Mouse (Mus musculus) T-helper 17 cell (primary cell): ENCODE measurements at regions not wholly inside any gene's neighbourhood (a gene's known extent, or its start where the extent isn't known, plus 50 kb on each side); places are given as distances from the start of the nearest gene placed in this dataset.
"Not testable (repeated sequence)": the region's sequence is repeated elsewhere in the genome, so short reads cannot be mapped to it uniquely, and the experiment has no call there.

Experiments
- in situ Hi-C, 2 experiments: fragments of 300-600 bp; cut with MboI, MseI; formaldehyde crosslinking; loops; 1 replicate in 1 of 2; 2 replicates in 1 of 2; pipeline ENCODE4 v1.15.1; 2025; ENCODE audit warnings: high pct_unique_total_duplicates in 2 of 2

- in situ Hi-C loops: not testable (repeated sequence)
These were observed 135.9 kb upstream of the Abcb5 start for GRCm38 (mm10) chr12:119102106-119102505.

- in situ Hi-C loops: no loop called here
These were observed 133.5 kb upstream of the Abcb5 start for GRCm38 (mm10) chr12:119099736-119100135.

- in situ Hi-C loops: no loop called here
These were observed 131.6 kb upstream of the Abcb5 start for GRCm38 (mm10) chr12:119097814-119098213.

- in situ Hi-C loops: no loop called here
These were observed 128.1 kb upstream of the Abcb5 start for GRCm38 (mm10) chr12:119094314-119094713.

GRCm38 (mm10) chr12:119093402-119093801 lies 127.2 kb upstream of the Abcb5 start:
- in situ Hi-C loops: no loop called here

- in situ Hi-C loops: no loop called here
These were observed 123.1 kb upstream of the Abcb5 start for GRCm38 (mm10) chr12:119089292-119089691.

- in situ Hi-C loops: no loop called here
These were observed 122.4 kb upstream of the Abcb5 start for GRCm38 (mm10) chr12:119088666-119089065.

- in situ Hi-C loops: loop anchor here in 1 of 2 experiments (5.0 kb wide), 1 partner anchor 98 kb away; no protein-coding TSS in a partner anchor
These were observed 118.6 kb upstream of the Abcb5 start for GRCm38 (mm10) chr12:119084814-119085213.

- in situ Hi-C loops: loop anchor here in 1 of 2 experiments (5.0 kb wide), 1 partner anchor 95 kb away; no protein-coding TSS in a partner anchor
These were observed 116.6 kb upstream of the Abcb5 start for GRCm38 (mm10) chr12:119082781-119083180.

- in situ Hi-C loops: no loop called here
These were observed 109.6 kb upstream of the Abcb5 start for GRCm38 (mm10) chr12:119075825-119076224.

GRCm38 (mm10) chr12:119074742-119075478 lies 108.7 kb upstream of the Abcb5 start:
- in situ Hi-C loops: no loop called here

GRCm38 (mm10) chr12:119074147-119074546 lies 107.9 kb upstream of the Abcb5 start:
- in situ Hi-C loops: no loop called here

- in situ Hi-C loops: no loop called here
These were observed 104.7 kb upstream of the Abcb5 start for GRCm38 (mm10) chr12:119070963-119071362.

- in situ Hi-C loops: no loop called here
These were observed 104.2 kb upstream of the Abcb5 start for GRCm38 (mm10) chr12:119070446-119070845.

- in situ Hi-C loops: no loop called here
These were observed 103.5 kb upstream of the Abcb5 start for GRCm38 (mm10) chr12:119069747-119070146.

GRCm38 (mm10) chr12:119068079-119068478 lies 101.9 kb upstream of the Abcb5 start:
- in situ Hi-C loops: no loop called here

- in situ Hi-C loops: no loop called here
These were observed 96.7 kb upstream of the Abcb5 start for GRCm38 (mm10) chr12:119062931-119063330.

- in situ Hi-C loops: no loop called here
These were observed 96.3 kb upstream of the Abcb5 start for GRCm38 (mm10) chr12:119062490-119062889.

- in situ Hi-C loops: no loop called here
These were observed 88.3 kb upstream of the Abcb5 start for GRCm38 (mm10) chr12:119054560-119054959.

GRCm38 (mm10) chr12:119051692-119052379 lies 85.6 kb upstream of the Abcb5 start:
- in situ Hi-C loops: no loop called here

GRCm38 (mm10) chr12:119038306-119038705 lies 72.1 kb upstream of the Abcb5 start:
- in situ Hi-C loops: loop anchor here in 1 of 2 experiments (25.0 kb wide), 1 partner anchor 424 kb away; no protein-coding TSS in a partner anchor

GRCm38 (mm10) chr12:119034828-119035227 lies 68.6 kb upstream of the Abcb5 start:
- in situ Hi-C loops: loop anchor here in 1 of 2 experiments (25.0 kb wide), 1 partner anchor 427 kb away; no protein-coding TSS in a partner anchor

- in situ Hi-C loops: loop anchor here (5.0 to 25.0 kb wide), 2 partner anchors 434 to 444 kb away; no protein-coding TSS in a partner anchor
These were observed 62.5 kb upstream of the Abcb5 start for GRCm38 (mm10) chr12:119028711-119029110.
